Mouse (Mus musculus): Measurements from ENCODE around the gene Ptgs1.

DNA sequence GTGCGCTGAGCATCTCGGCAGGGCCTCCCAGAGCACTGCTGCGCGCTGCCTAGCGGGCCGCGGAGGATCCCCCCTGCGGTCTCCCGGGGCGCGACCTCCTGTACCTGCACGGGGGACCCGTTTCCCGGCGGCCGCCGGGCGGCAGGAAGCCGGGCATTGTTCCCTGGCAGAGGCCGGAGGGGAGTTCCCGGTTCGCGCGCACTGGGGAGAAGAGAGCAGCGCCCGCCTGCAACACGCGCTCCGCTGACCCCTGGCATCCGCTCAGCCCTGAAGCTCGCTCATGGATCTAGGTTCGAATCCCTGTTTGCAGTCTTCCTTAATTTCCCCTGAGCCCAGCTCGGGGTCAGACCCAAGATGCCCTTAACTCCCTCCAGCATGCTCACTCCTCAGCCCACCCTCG lies 19.4 kb upstream of the Ptgs1 start:
- TF ChIP-seq CTCF (IDR thresholded peaks at IDR 0.05; ENCODE audit: control insufficient read depth, insufficient read depth, insufficient replicate concordance, low read depth, low read length) (no peak), POLR2A (IDR thresholded peaks at IDR 0.05; ENCODE audit: control insufficient read depth, low read depth, low read length) (no peak)

Data from testis, adult 2 months (tissue).